In genomic region chr8:56277810-56278528, GRCm38 (mm10) we compare ENCODE assay signal across 11 mouse cellular contexts. TPM values are rescaled to one million over a fixed set of nuclear protein-coding genes. Genes with fewer than 3 reads are reported as not detected.
A peak's percentile ranks its signal among the peaks of the same experiment; 100 is the strongest.
DNase-seq lines count a peak whose midpoint lies in the region; ATAC-seq lines count a peak whose summit lies in the region.
"Had no signal": no experiment of that assay in that cellular context is flagged by ENCODE, and none has a peak within 500 bp of the region (broad histone marks: within the 10 kb centered on the region; RNA-seq: fewer than 3 reads in every experiment).

No protein-coding gene starts in this region.

- no peak overlapping the region for H3K27ac ChIP-seq in embryonic facial prominence, embryonic 10.5 days (replicated peaks)
- H3K27ac ChIP-seq: liver, embryonic 15.5 days had no signal

- no peaks in the 10 kb centered on the region for H3K27me3 ChIP-seq in embryonic facial prominence, embryonic 10.5 days (replicated peaks; ENCODE audit: low read depth, poor library complexity, severe bottlenecking)
- H3K27me3 ChIP-seq: liver, embryonic 15.5 days had no signal

- no peaks in the 10 kb centered on the region for H3K9me3 ChIP-seq in embryonic facial prominence, embryonic 10.5 days
- H3K9me3 ChIP-seq: liver, embryonic 15.5 days had no signal

- intact Hi-C loops in heart, postnatal 14 days (cut with DNase I): loop anchor here (10.0 kb wide), 1 partner anchor 207 kb away; no protein-coding TSS in a partner anchor
- intact Hi-C loops in heart, postnatal 25 days (cut with DNase I): no loop called here

- peak; percentile 57 for ATAC-seq in megakaryocyte, adult 5-6 weeks (ENCODE audit: poor library complexity, severe bottlenecking)
- ATAC-seq in frontal cortex, adult (ENCODE audit: low TSS enrichment): no peak

- 80% methylated on average over 8 of the region's 9 CpGs for WGBS in embryonic facial prominence, embryonic 10.5 days

- no peaks in the 10 kb centered on the region for H3K4me1 ChIP-seq in embryonic facial prominence, embryonic 10.5 days
- H3K4me1 ChIP-seq: liver, embryonic 15.5 days had no signal

- peak; percentile 14 for DNase-seq in heart, postnatal 14 days
- no peak for DNase-seq in heart, postnatal 25 days (ENCODE audit: low spot score)
- DNase-seq in 3T3-L1 (ENCODE audit: low read depth, low spot score) (peak; percentile 86), NIH3T3 (ENCODE audit: low read depth) (peak; percentile 56)
- no peak for DNase-seq in embryonic facial prominence, embryonic 10.5 days (ENCODE audit: low spot score)
- no peak for DNase-seq in layer of hippocampus, adult 9-10 months (ENCODE audit: low spot score)
- DNase-seq: thymus, postnatal 25 days had no signal

- H3K4me3 ChIP-seq in embryonic facial prominence, embryonic 10.5 days: no peak overlapping the region
- H3K4me3 ChIP-seq: liver, embryonic 15.5 days had no signal

- H3K36me3 ChIP-seq in embryonic facial prominence, embryonic 10.5 days (replicated peaks): no peaks in the 10 kb centered on the region
- H3K36me3 ChIP-seq: liver, embryonic 15.5 days had no signal

RNA-seq across cellular contexts. Expression of gene Hpgd, which starts 16.4 kb away (rescaled TPM):
- 1 to 10 TPM; 5.9 to 7.7 TPM for total RNA-seq in heart, postnatal 14 days (2021)
- total RNA-seq in heart, postnatal 25 days (2021): 10 to 100 TPM in 1 of 2 experiments, 1 to 10 TPM in 1; 9.3 to 10.2 TPM
- 55.5 and 63.0 TPM in 2 replicates for total RNA-seq in megakaryocyte, adult 5-6 weeks (2015)
- 52.2 and 60.6 TPM in 2 replicates for total RNA-seq in megakaryocyte, adult 5-6 weeks (2017)
- polyA plus RNA-seq in embryonic facial prominence, embryonic 10.5 days (2016; fragmentation: Nextera tagmentation; extraction: Ambion mirVana): 10.3 and 21.4 TPM in 2 replicates
- total RNA-seq: megakaryocyte-erythroid progenitor cell, adult 5-6 weeks had no signal

Comparison
In these comparisons a context has a peak if more than half of its experiments do, and no peak if none do; other contexts are left out.
1. DNase-seq: peak in heart, postnatal 14 days (2 of 2), 3T3-L1 (single experiment) and NIH3T3 (single experiment); none in heart, postnatal 25 days (single experiment), embryonic facial prominence, embryonic 10.5 days (single experiment) and layer of hippocampus, adult 9-10 months (single experiment).
2. RNA of gene Hpgd, which starts 16.4 kb away (total RNA-seq): 52.2 to 63.0 TPM in megakaryocyte, adult 5-6 weeks; 9.3 to 10.2 TPM in heart, postnatal 25 days and 5.9 to 7.7 TPM in heart, postnatal 14 days; every median in the first group is over 4 times any median in the second.